Mouse (Mus musculus) cerebellum, adult 2 months (tissue): ENCODE data around the gene Pus3.

Experiments
- CTCF ChIP-seq: fragments of 200-500 bp; IDR thresholded peaks from 2 replicates; pipeline ENCODE4 v1.5.1; 2011; ENCODE audit warnings: low read depth, mild to moderate bottlenecking, control low read depth, low read length, moderate library complexity, borderline replicate concordance; ENCODE audit not compliant: insufficient read depth
- POLR2A ChIP-seq: fragments of 200-500 bp; IDR thresholded peaks from 2 replicates; pipeline ENCODE4 v1.6.1; 2011; ENCODE audit warnings: low read length, control low read depth, borderline replicate concordance; ENCODE audit not compliant: insufficient read depth

DNA sequence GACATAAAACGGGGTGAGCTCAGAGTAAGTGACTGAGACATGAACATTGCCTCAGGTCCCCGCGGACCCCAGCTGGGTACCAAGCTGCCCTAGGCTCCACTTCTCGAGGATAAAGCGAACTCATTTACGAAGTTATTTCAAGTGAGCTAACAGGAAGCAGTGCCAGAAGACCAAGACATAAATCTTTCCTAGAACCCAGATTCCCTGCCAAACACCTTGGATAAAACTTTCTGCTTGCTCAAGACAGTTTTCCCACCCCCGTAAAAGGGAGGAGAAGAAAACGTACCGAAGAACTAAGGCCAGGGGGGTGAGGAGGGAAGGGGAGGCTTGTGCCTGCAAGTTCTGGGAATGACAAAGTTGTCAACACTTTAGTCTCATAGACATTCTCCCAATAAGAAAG is 25.1 kb upstream of the Pus3 start:
- no peak for TF ChIP-seq CTCF
- TF ChIP-seq POLR2A: no peak
